In the genomic region with DNA sequence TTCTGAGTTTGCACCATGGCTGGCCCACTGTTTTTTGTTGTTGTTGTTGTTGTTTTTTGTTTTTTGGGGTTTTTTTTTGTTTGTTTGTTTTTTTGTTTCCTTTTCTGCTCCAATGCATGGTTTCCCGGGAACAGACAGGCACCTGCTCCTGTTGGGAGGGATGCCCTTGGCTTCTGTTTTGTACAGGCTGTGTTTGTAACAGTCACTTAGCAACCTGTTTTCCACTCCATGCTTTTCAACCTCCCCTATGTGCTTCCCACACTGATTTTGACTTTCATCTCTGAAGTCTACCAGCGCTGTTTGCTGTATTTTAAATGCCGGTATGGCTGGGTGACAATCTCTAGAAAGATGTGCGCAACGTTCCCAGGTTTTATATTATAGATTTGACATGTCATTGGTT, we compare ENCODE assay signal across 15 mouse cellular contexts.
DNase-seq lines count a peak whose midpoint lies in the region; ATAC-seq and TF ChIP-seq lines count a peak whose summit lies in the region.
"Had no signal": no experiment of that assay in that cellular context is flagged by ENCODE, and none has a peak within 500 bp of the region (broad histone marks: within the 10 kb centered on the region; RNA-seq: fewer than 3 reads in every experiment).

No protein-coding gene starts in this region.

- no peak for TF ChIP-seq CTCF in forebrain, postnatal 0 days (IDR thresholded peaks at IDR 0.05; ENCODE audit: low read depth)
- no peak for TF ChIP-seq CTCF in gastrocnemius, adult 2 months (IDR thresholded peaks at IDR 0.05)

- no peaks in the 10 kb centered on the region for H3K9me3 ChIP-seq in neural tube, embryonic 13.5 days
- H3K9me3 ChIP-seq in forebrain, postnatal 0 days (ENCODE audit: low read length) = no peaks in the 10 kb centered on the region
- H3K9me3 ChIP-seq in neural tube, embryonic 15.5 days (replicated peaks) = no peaks in the 10 kb centered on the region
- H3K9me3 ChIP-seq: lung, embryonic 15.5 days had no signal

- H3K9ac ChIP-seq in neural tube, embryonic 13.5 days = no peak overlapping the region
- H3K9ac ChIP-seq in forebrain, postnatal 0 days = no peak overlapping the region
- no peak overlapping the region for H3K9ac ChIP-seq in neural tube, embryonic 15.5 days (replicated peaks)
- H3K9ac ChIP-seq: lung, embryonic 15.5 days had no signal

- peak overlapping the region; percentile 23; the same call in 1 of the 2 replicates for H3K27ac ChIP-seq in neural tube, embryonic 13.5 days (replicated peaks)
- no peak overlapping the region for H3K27ac ChIP-seq in forebrain, postnatal 0 days (ENCODE audit: low read depth, low read length)
- H3K27ac ChIP-seq in neural tube, embryonic 15.5 days (replicated peaks) = no peak overlapping the region
- no peak overlapping the region for H3K27ac ChIP-seq in gastrocnemius, adult 2 months
- H3K27ac ChIP-seq: heart, adult 2 months; lung, embryonic 15.5 days had no signal

- no peak overlapping the region for H3K4me2 ChIP-seq in neural tube, embryonic 13.5 days
- H3K4me2 ChIP-seq in forebrain, postnatal 0 days (ENCODE audit: low read depth) = no peak overlapping the region
- H3K4me2 ChIP-seq in neural tube, embryonic 15.5 days = no peak overlapping the region
- H3K4me2 ChIP-seq: liver, embryonic 11.5 days; lung, embryonic 15.5 days had no signal

- H3K36me3 ChIP-seq in neural tube, embryonic 13.5 days = no peaks in the 10 kb centered on the region
- no peaks in the 10 kb centered on the region for H3K36me3 ChIP-seq in forebrain, postnatal 0 days (ENCODE audit: insufficient read depth)
- no peaks in the 10 kb centered on the region for H3K36me3 ChIP-seq in neural tube, embryonic 15.5 days
- H3K36me3 ChIP-seq: lung, embryonic 15.5 days had no signal

- no peak overlapping the region for H3K4me3 ChIP-seq in neural tube, embryonic 13.5 days
- H3K4me3 ChIP-seq in forebrain, postnatal 0 days (ENCODE audit: low read depth, low read length) = no peak overlapping the region
- no peak overlapping the region for H3K4me3 ChIP-seq in neural tube, embryonic 15.5 days (replicated peaks)
- no peak overlapping the region for H3K4me3 ChIP-seq in gastrocnemius, adult 2 months
- H3K4me3 ChIP-seq: heart, adult 2 months; lung, embryonic 15.5 days had no signal

- intact Hi-C loops in gastrocnemius, adult 2 months (cut with DNase I) = no loop called here

- ATAC-seq in frontal cortex, adult (ENCODE audit: low TSS enrichment) = peak; percentile 65
- ATAC-seq in neural tube, embryonic 13.5 days (ENCODE audit: low read depth) = no peak
- ATAC-seq in forebrain, postnatal 0 days = peak; percentile 82
- ATAC-seq in neural tube, embryonic 15.5 days (ENCODE audit: low FRiP score) = 0 out of 2 replicates have a peak, but pooled peaks have one; percentile 24

- peaks cover 7% of the 10 kb centered on the region; the same call in 1 of the 2 replicates for H3K4me1 ChIP-seq in neural tube, embryonic 13.5 days (replicated peaks)
- H3K4me1 ChIP-seq in forebrain, postnatal 0 days (ENCODE audit: insufficient read depth) = no peaks in the 10 kb centered on the region
- H3K4me1 ChIP-seq in neural tube, embryonic 15.5 days = no peaks in the 10 kb centered on the region
- H3K4me1 ChIP-seq: lung, embryonic 15.5 days had no signal

- WGBS in neural tube, embryonic 13.5 days = 56% methylated on average over 5 of the region's 5 CpGs
- WGBS in forebrain, postnatal 0 days = 47% methylated on average over 5 of the region's 5 CpGs
- WGBS in neural tube, embryonic 15.5 days = 60% methylated on average over 5 of the region's 5 CpGs

- no peak for DNase-seq in frontal cortex, postnatal 25 days (ENCODE audit: low spot score in 2 of 2)
- DNase-seq in neural tube, embryonic 10.5 days (ENCODE audit: extremely low spot score, low spot score) = no peak
- peak; percentile 51 for DNase-seq in forebrain, postnatal 0 days
- DNase-seq in gastrocnemius, adult 2 months = no peak
- DNase-seq: cerebellum, adult 8-10 months; gastrocnemius, postnatal 10 days; heart, adult 2 months; kidney, adult 8-10 months; kidney, postnatal 4 days; thymus, postnatal 4 days had no signal

- H3K27me3 ChIP-seq in neural tube, embryonic 13.5 days = no peaks in the 10 kb centered on the region
- no peaks in the 10 kb centered on the region for H3K27me3 ChIP-seq in forebrain, postnatal 0 days (ENCODE audit: insufficient read depth, low read length)
- H3K27me3 ChIP-seq in neural tube, embryonic 15.5 days (replicated peaks) = no peaks in the 10 kb centered on the region
- H3K27me3 ChIP-seq: lung, embryonic 15.5 days had no signal
